Mouse (Mus musculus) spleen, embryonic (tissue): ENCODE results near the gene Trmt1l.

Experiments
- CTCF ChIA-PET: fragments of 350-600 bp; sonication (Branson Sonifier 250); formaldehyde crosslinking; loops from one replicate; lab custom pipeline; 2022; lab: Charles Lee

Trmt1l gene

DNA sequence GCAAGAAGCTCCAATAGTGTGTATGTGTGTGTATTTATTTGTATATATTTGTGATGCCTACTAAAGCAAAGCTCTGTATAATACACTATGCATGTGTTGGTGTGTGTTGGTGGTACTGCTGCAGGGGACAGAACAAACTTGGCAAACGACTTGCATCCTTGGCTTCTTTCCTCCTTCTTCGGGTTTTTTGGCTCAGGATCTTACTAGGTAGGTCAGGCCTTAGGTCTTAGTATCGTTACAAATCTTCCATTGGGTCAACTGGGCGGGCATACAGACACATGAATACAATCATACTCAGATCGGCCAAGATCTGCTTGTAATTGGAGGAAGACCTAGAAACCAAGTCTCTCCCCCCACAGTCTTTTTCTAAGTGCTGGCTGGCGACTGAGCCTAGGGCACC lies 66.4 kb downstream of the Trmt1l start:
- CTCF ChIA-PET: no interaction called here

DNA sequence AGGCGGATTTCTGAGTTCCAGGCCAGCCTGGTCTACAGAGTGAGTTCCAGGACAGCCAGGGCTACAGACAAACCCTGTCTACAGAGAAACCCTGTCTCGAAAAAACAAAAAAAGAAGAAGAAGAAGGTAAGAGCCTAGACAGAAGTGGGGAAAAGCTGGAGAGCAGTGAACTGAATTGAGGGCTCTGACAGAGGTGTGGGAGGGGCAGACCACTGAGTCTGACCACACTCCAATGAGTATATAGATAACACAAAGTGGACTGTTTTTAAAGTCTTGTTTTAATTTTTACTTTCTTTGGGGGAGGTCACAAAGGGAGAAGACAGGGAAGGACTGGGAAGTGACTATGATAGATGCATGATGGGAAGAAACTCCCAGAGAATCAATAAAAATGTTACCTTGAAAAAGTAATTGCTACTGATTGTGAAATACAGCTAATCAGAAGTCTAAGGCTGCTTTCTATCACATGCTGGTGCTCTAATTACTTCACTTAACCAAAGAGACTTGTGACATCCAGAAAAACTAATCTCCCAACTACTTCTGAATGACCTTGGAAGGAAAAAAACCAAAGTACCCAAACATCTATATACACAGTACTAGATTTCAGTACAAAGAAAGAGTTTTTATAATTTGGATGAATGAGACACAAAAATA lies 67.4 kb downstream of the Trmt1l start:
- CTCF ChIA-PET: no interaction called here

DNA sequence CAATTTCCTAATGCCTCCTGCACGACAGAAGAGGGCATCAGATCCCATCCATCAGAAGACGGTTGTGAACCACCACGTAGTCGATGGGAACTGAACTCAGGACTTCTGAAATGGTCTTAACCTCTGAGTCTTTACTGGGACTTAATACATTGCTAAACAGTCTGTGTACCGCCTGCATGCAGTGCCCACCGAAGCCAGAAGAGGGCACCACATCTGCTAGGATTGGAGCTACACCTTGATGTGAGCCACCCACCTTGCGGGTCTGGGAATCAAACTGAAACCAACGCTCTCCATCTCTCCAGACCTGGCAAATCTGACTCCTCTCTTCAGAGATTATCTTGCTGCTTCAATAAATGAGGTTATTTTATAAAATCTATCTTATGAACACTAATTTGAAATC lies 68.7 kb downstream of the Trmt1l start:
- CTCF ChIA-PET: interaction anchor here (1.1 kb wide), 1 partner anchor 68 kb away, joined by 7 read pairs; no protein-coding TSS in a partner anchor

DNA sequence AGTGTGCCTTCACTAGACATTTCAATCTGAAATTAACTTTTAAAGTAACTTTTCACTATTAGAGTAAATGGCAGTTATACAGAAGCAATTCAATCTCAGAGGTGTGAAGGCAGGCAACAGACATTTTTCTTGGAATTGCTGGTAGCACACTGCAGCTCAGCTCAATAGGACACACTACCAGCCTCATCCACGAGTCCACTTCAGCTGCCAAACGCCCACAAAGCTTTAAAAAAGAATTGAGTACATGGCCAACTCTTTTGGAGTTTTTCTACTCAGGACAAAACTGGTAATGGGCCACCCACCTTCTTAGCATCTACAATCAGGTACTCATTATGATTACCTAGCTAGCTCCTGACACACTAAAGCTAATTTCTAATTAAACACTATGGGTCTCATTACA lies 69.6 kb downstream of the Trmt1l start:
- CTCF ChIA-PET: interaction anchor here (1.1 kb wide), 1 partner anchor 67 kb away, joined by 7 read pairs; no protein-coding TSS in a partner anchor

DNA sequence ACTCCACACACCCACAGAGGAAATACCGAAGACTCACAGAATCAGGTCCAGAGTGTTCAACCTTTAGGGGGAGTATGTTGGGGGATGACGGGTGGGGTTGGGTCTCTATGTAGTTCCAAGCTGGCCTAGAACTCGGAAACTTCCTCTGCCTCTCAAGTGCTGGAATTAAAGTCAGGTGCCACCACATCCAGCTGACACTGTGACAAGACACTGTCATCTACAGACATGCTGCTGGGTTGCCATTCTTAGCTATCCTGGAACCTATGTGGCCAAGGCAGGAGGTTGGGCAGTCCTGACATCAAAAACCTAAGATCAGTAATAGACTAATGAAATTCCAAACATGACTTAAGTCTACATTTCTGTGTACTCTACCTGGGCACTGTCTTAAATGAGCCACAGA lies 70.0 kb downstream of the Trmt1l start:
- CTCF ChIA-PET: no interaction called here

DNA sequence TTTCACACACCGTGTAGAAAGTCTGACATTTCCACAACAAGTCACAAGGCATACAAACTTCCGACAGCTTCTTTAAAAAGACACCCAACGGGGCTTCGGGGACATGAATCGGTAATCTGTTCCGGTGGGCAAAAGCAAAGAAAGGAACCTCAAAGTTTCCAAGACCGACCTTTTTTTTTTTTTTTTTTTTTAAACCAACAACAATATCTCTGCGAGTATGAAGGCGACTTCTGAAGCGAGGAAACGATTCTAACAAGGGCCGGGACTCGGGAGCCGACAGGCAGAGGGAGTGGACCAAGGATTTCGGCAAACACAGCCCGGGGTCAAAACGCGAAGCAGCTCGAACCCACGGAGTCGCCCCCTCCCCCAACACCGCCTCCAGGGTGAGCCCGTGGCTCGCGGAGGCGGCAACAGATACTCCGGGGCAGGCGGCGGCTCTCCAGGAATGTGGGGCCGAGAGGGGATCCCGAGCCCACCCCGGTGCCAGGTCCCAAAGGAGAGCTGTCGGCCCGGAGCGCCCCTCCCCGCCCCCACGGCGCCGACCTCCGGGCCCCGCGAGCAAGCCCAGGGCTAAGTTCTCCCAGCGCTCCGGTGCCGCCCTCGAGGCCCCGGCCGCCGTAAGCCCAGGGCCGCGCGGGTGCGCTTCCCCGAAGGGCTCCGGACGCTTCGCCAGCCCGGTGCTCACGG lies 71.6 kb downstream of the Trmt1l start:
- CTCF ChIA-PET: interaction anchor here (0.7 kb wide), 2 partner anchors 13 to 1265 kb away, joined by 7 to 9 read pairs; no protein-coding TSS in a partner anchor

DNA sequence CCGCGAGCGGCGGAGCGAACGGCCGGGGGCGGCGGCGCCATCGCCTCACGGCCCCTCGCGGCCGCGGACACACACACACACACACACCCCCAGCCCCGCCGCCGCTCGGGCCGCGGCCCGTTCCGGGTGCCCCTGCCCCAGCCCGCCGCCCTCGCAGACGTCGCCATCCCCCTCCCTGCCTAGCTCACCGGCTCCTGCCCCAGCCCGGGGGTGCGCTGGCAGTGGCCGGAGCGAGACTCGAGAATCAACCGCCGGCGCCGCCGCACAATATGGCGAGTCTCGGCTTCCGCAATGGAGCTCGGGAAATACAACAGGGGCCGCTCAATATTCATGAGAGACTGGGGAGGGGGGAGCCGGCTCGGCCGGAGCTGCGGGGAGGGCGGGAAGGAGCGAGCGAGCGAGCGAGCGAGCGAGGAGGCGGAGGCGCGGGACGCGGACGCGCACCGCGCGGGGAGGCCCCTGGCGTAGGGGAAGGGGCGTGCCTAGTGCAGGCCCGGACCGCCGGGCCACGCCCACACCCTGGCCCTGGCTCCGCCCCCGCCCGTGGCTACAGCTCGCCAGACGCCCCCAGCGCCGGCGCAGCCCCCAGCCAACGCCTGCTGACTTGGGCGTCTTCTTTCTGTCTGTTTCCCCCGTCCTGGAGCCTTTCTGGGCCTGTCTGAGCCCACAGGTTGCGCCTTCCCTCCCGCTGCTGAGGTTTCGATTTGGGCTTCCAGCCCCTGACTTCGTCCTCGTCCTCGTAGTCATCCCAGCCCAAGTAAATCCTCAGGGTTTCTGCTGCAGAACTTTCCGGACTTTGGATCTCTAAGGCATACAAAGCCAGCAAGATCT lies 72.4 kb downstream of the Trmt1l start, which contains the start of gene Rnf2:
Gene Rnf2 (minus strand): TSS at position 425 of the 831 bp plus-strand sequence.
- CTCF ChIA-PET: interaction anchor here (0.7 kb wide), 1 partner anchor 13 kb away, joined by 7 read pairs; no protein-coding TSS in a partner anchor
